Mouse (Mus musculus) lung, embryonic 15.5 days (tissue): ENCODE measurements around the gene Dock11. TPM values are rescaled to one million over a fixed set of nuclear protein-coding genes. Genes with fewer than 3 reads are reported as not detected.

ENCODE experiments used
- ATAC-seq: fragments of 200-750 bp; cut with Nextera tagmentation; 2 replicates; pipeline ENCODE4 v1.8.0; 2017; ENCODE audit warnings: moderate number of reproducible peaks, borderline replicate concordance; ENCODE audit not compliant: low FRiP score, low TSS enrichment; ENCODE audit errors: extremely low read depth
- H3K27ac ChIP-seq: fragments of 300-500 bp; sonication (generic); 2 replicates; pipeline ENCODE4 v1.5.1; 2015; ENCODE audit warnings: moderate library complexity, mild to moderate bottlenecking, inconsistent platforms
- H3K27me3 ChIP-seq: fragments of 300-500 bp; sonication (generic); 2 replicates; pipeline ENCODE4 v1.6.1; 2015; ENCODE audit warnings: inconsistent platforms
- H3K36me3 ChIP-seq: fragments of 300-500 bp; sonication (generic); 2 replicates; pipeline ENCODE4 v1.6.1; 2015; ENCODE audit warnings: inconsistent platforms
- H3K4me1 ChIP-seq: fragments of 300-500 bp; sonication (generic); 2 replicates; pipeline ENCODE4 v1.6.1; 2015; ENCODE audit warnings: inconsistent platforms
- H3K4me2 ChIP-seq: fragments of 300-500 bp; sonication (generic); 2 replicates; pipeline ENCODE4 v1.6.1; 2015; ENCODE audit warnings: inconsistent platforms, mild to moderate bottlenecking, moderate library complexity
- H3K4me3 ChIP-seq: fragments of 300-500 bp; sonication (generic); 2 replicates; pipeline ENCODE4 v1.5.1; 2015; ENCODE audit warnings: mild to moderate bottlenecking, inconsistent platforms
- H3K9ac ChIP-seq: fragments of 300-500 bp; sonication (generic); 2 replicates; pipeline ENCODE4 v1.6.1; 2015; ENCODE audit warnings: inconsistent platforms
- H3K9me3 ChIP-seq: fragments of 300-500 bp; sonication (generic); 2 replicates; pipeline ENCODE4 v1.6.1; 2016; ENCODE audit warnings: inconsistent platforms
- WGBS: fragments of 180-500 bp; shearing (Covaris S2); methylation state at CpG from one replicate; pipeline ENCODE4 v1.1.7; 2015; 5-methylcytosine and 5-hydroxymethylcytosine counted together
- polyA plus RNA-seq: library from polyadenylated mRNA; unstranded; fragments of >200 nt; fragmentation: Nextera tagmentation; extraction: Ambion mirVana; gene quantifications from 2 replicates; pipeline ENCODE4 v1.2.1, GENCODE M21; 2015

The Dock11 gene
- polyA plus RNA-seq, 1 experiment from 2014 or later, result 8.3 TPM

GRCm38 (mm10) chrX:36047451-36047850, 158.8 kb downstream of the Dock11 start:
- H3K36me3 ChIP-seq, result no peaks in the 10 kb centered on the region
- no peak overlapping the region for H3K4me3 ChIP-seq
- H3K4me1 ChIP-seq, result no peaks in the 10 kb centered on the region
- no peaks in the 10 kb centered on the region for H3K9me3 ChIP-seq
- ATAC-seq, result no peak
- no peak overlapping the region for H3K9ac ChIP-seq
- 32% methylated on average over 1 of the region's 1 CpGs for WGBS
- no peaks in the 10 kb centered on the region for H3K27me3 ChIP-seq
- no peak overlapping the region for H3K4me2 ChIP-seq
- no peak overlapping the region for H3K27ac ChIP-seq

- H3K36me3 ChIP-seq, result no peaks in the 10 kb centered on the region
- H3K27ac ChIP-seq, result no peak overlapping the region
- no peak for ATAC-seq
- H3K27me3 ChIP-seq, result no peaks in the 10 kb centered on the region
- no peak overlapping the region for H3K9ac ChIP-seq
- H3K9me3 ChIP-seq, result no peaks in the 10 kb centered on the region
- H3K4me3 ChIP-seq, result no peak overlapping the region
- no peaks in the 10 kb centered on the region for H3K4me1 ChIP-seq
- no peak overlapping the region for H3K4me2 ChIP-seq
Measured at GRCm38 (mm10) chrX:36050312-36050711, 161.7 kb downstream of the Dock11 start.

- no peaks in the 10 kb centered on the region for H3K4me1 ChIP-seq
- 67% methylated on average over 2 of the region's 2 CpGs for WGBS
- no peak overlapping the region for H3K4me3 ChIP-seq
- ATAC-seq, result no peak
- no peak overlapping the region for H3K9ac ChIP-seq
- no peak overlapping the region for H3K4me2 ChIP-seq
- no peak overlapping the region for H3K27ac ChIP-seq
- no peaks in the 10 kb centered on the region for H3K9me3 ChIP-seq
- H3K36me3 ChIP-seq, result no peaks in the 10 kb centered on the region
- H3K27me3 ChIP-seq, result no peaks in the 10 kb centered on the region
Measured at GRCm38 (mm10) chrX:36073997-36074396, 185.4 kb downstream of the Dock11 start.

GRCm38 (mm10) chrX:36077164-36077563, 188.5 kb downstream of the Dock11 start:
- no peaks in the 10 kb centered on the region for H3K9me3 ChIP-seq
- H3K27ac ChIP-seq, result no peak overlapping the region
- H3K36me3 ChIP-seq, result no peaks in the 10 kb centered on the region
- H3K4me2 ChIP-seq, result no peak overlapping the region
- peak; percentile 57; the same call in 1 of the 2 replicates for ATAC-seq
- WGBS, result 34% methylated on average over 4 of the region's 4 CpGs
- no peaks in the 10 kb centered on the region for H3K27me3 ChIP-seq
- H3K4me1 ChIP-seq, result no peaks in the 10 kb centered on the region
- H3K9ac ChIP-seq, result no peak overlapping the region
- H3K4me3 ChIP-seq, result no peak overlapping the region

GRCm38 (mm10) chrX:36082917-36083316, 194.3 kb downstream of the Dock11 start:
- no peaks in the 10 kb centered on the region for H3K36me3 ChIP-seq
- H3K9me3 ChIP-seq, result no peaks in the 10 kb centered on the region
- WGBS, result 50% methylated on average over 1 of the region's 1 CpGs
- no peak overlapping the region for H3K4me3 ChIP-seq
- ATAC-seq, result no peak
- H3K27ac ChIP-seq, result no peak overlapping the region
- no peak overlapping the region for H3K9ac ChIP-seq
- H3K4me2 ChIP-seq, result no peak overlapping the region
- no peaks in the 10 kb centered on the region for H3K4me1 ChIP-seq
- no peaks in the 10 kb centered on the region for H3K27me3 ChIP-seq

- Histone ChIP-seq H3K4me3 (no peak overlapping the region), H3K36me3 (no peaks in the 10 kb centered on the region), H3K27me3 (no peaks in the 10 kb centered on the region), H3K4me2 (no peak overlapping the region), H3K9me3 (no peaks in the 10 kb centered on the region), H3K4me1 (no peaks in the 10 kb centered on the region), H3K27ac (no peak overlapping the region), H3K9ac (no peak overlapping the region)
- 86% methylated on average over 6 of the region's 6 CpGs for WGBS
- no peak for ATAC-seq
Measured at GRCm38 (mm10) chrX:36088464-36089256, 200.0 kb downstream of the Dock11 start.

GRCm38 (mm10) chrX:36100883-36101282, 212.3 kb downstream of the Dock11 start:
- Histone ChIP-seq H3K27me3 (no peaks in the 10 kb centered on the region), H3K36me3 (no peaks in the 10 kb centered on the region), H3K27ac (no peak overlapping the region), H3K9me3 (no peaks in the 10 kb centered on the region), H3K4me3 (no peak overlapping the region), H3K4me2 (no peak overlapping the region), H3K9ac (no peak overlapping the region), H3K4me1 (peaks cover 3% of the 10 kb centered on the region; the same call in 1 of the 2 replicates)
- ATAC-seq, result no peak
- 87% methylated on average over 1 of the region's 1 CpGs for WGBS

- H3K9ac ChIP-seq, result no peak overlapping the region
- peaks cover 3% of the 10 kb centered on the region; the same call in 1 of the 2 replicates for H3K4me1 ChIP-seq
- H3K27me3 ChIP-seq, result no peaks in the 10 kb centered on the region
- 65% methylated on average over 3 of the region's 3 CpGs for WGBS
- H3K27ac ChIP-seq, result no peak overlapping the region
- no peak overlapping the region for H3K4me3 ChIP-seq
- ATAC-seq, result no peak
- no peaks in the 10 kb centered on the region for H3K36me3 ChIP-seq
- no peak overlapping the region for H3K4me2 ChIP-seq
- H3K9me3 ChIP-seq, result no peaks in the 10 kb centered on the region
Measured at GRCm38 (mm10) chrX:36101318-36101717, 212.7 kb downstream of the Dock11 start.

GRCm38 (mm10) chrX:36108601-36109000, 220.0 kb downstream of the Dock11 start:
- H3K4me3 ChIP-seq, result no peak overlapping the region
- no peaks in the 10 kb centered on the region for H3K27me3 ChIP-seq
- peaks cover 3% of the 10 kb centered on the region; the same call in 1 of the 2 replicates for H3K4me1 ChIP-seq
- no peak overlapping the region for H3K4me2 ChIP-seq
- no peak overlapping the region for H3K27ac ChIP-seq
- WGBS, result 44% methylated on average over 3 of the region's 3 CpGs
- H3K36me3 ChIP-seq, result no peaks in the 10 kb centered on the region
- no peak for ATAC-seq
- no peaks in the 10 kb centered on the region for H3K9me3 ChIP-seq
- H3K9ac ChIP-seq, result no peak overlapping the region

GRCm38 (mm10) chrX:36111622-36112421, 223.2 kb downstream of the Dock11 start, which contains the start of gene Il13ra1:
Il13ra1 (plus strand) TSS chrX:36112110.
- H3K27ac ChIP-seq, result peak within 1 kb of the TSS; percentile 33; the same call in 1 of the 2 replicates
- H3K9me3 ChIP-seq, result no peaks in the 10 kb centered on the region
- WGBS, result 17% methylated on average over 40 of the region's 51 CpGs

GRCm38 (mm10) chrX:36112422-36112750, 223.8 kb downstream of the Dock11 start:
- peak overlapping the region; percentile 60 for H3K4me2 ChIP-seq
- H3K9me3 ChIP-seq, result no peaks in the 10 kb centered on the region
- no peak; the same call in 1 of the 2 replicates for ATAC-seq
- peak overlapping the region; percentile 53 for H3K9ac ChIP-seq
- no peaks in the 10 kb centered on the region for H3K27me3 ChIP-seq
- H3K4me1 ChIP-seq, result no peaks in the 10 kb centered on the region
- WGBS, result 8% methylated on average over 9 of the region's 9 CpGs
- no peaks in the 10 kb centered on the region for H3K36me3 ChIP-seq
- H3K4me3 ChIP-seq, result peak overlapping the region; percentile 57
- peak overlapping the region; percentile 33; the same call in 1 of the 2 replicates for H3K27ac ChIP-seq

More at GRCm38 (mm10) chrX:36111622-36112421, 223.2 kb downstream of the Dock11 start, which contains the start of gene Il13ra1:
- no peaks in the 10 kb centered on the region for H3K4me1 ChIP-seq
- no peaks in the 10 kb centered on the region for H3K36me3 ChIP-seq
- peak within 1 kb of the TSS; percentile 53 for H3K9ac ChIP-seq
- H3K4me2 ChIP-seq, result peak within 1 kb of the TSS; percentile 60
- H3K27me3 ChIP-seq, result no peaks in the 10 kb centered on the region
- H3K4me3 ChIP-seq, result peak within 1 kb of the TSS; percentile 57
- ATAC-seq, result peak; percentile 88

GRCm38 (mm10) chrX:36115171-36115570, 226.5 kb downstream of the Dock11 start:
- ATAC-seq, result no peak
- WGBS, result 80% methylated on average over 4 of the region's 4 CpGs
- Histone ChIP-seq H3K4me3 (no peak overlapping the region), H3K9ac (no peak overlapping the region), H3K4me2 (no peak overlapping the region), H3K27ac (no peak overlapping the region), H3K27me3 (no peaks in the 10 kb centered on the region), H3K9me3 (no peaks in the 10 kb centered on the region), H3K4me1 (no peaks in the 10 kb centered on the region), H3K36me3 (no peaks in the 10 kb centered on the region)
